33 mouse cellular contexts compared by ENCODE assay signal in the genomic region with DNA sequence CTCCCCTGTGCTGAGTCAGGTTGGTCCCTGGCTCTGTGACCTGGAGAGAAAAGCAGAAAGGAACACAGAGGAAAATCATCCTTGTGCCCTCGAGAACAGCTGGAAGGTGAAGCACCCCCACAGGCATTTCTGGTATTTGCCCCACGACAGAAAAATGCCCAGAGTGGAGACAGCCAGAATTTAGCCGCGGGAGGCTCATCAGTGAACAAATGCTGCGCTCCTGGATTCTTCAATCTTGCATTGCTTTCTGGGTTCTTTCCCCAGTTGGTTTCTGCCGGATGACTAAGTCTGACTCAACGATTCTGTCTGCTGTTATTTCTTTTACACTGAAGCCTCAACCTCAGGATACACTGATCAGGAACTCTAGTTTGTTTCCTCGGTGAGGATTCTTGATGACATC. TPM values are rescaled to one million over a fixed set of nuclear protein-coding genes. Genes with fewer than 3 reads are reported as not detected.
DNase-seq lines count a peak whose midpoint lies in the region; ATAC-seq and TF ChIP-seq lines count a peak whose summit lies in the region.
"Had no signal": no experiment of that assay in that cellular context is flagged by ENCODE, and none has a peak within 500 bp of the region (broad histone marks: within the 10 kb centered on the region; RNA-seq: fewer than 3 reads in every experiment).

No protein-coding gene starts in this region.

- H3K9me3 ChIP-seq in midbrain, embryonic 15.5 days, result no peaks in the 10 kb centered on the region
- no peaks in the 10 kb centered on the region for H3K9me3 ChIP-seq in liver, embryonic 12.5 days (replicated peaks)
- H3K9me3 ChIP-seq: embryonic facial prominence, embryonic 12.5 days; embryonic facial prominence, embryonic 15.5 days; forebrain, embryonic 12.5 days; forebrain, embryonic 15.5 days; heart, embryonic 12.5 days; heart, embryonic 15.5 days had no signal

- peak overlapping the region; percentile 58 for H3K27ac ChIP-seq in embryonic fibroblast, embryonic 13.5 days (ENCODE audit: insufficient read depth, low read length)
- H3K27ac ChIP-seq in midbrain, embryonic 15.5 days, result no peak overlapping the region
- no peak overlapping the region for H3K27ac ChIP-seq in liver, embryonic 12.5 days
- H3K27ac ChIP-seq: embryonic facial prominence, embryonic 12.5 days; embryonic facial prominence, embryonic 15.5 days; forebrain, embryonic 12.5 days; forebrain, embryonic 15.5 days; heart, embryonic 15.5 days; hindbrain, embryonic 14.5 days; hindbrain, postnatal 0 days had no signal

- no peak for TF ChIP-seq CTCF in embryonic fibroblast, embryonic 13.5 days (IDR thresholded peaks at IDR 0.05; ENCODE audit: borderline replicate concordance, insufficient read depth, low read length)

- peaks cover 2% of the 10 kb centered on the region; the same call in 1 of the 2 replicates for H3K4me1 ChIP-seq in embryonic fibroblast, embryonic 13.5 days (ENCODE audit: control insufficient read depth, insufficient read depth, low read length)
- peaks cover 17% of the 10 kb centered on the region for H3K4me1 ChIP-seq in midbrain, embryonic 15.5 days
- H3K4me1 ChIP-seq in liver, embryonic 12.5 days, result peaks cover 15% of the 10 kb centered on the region

- no peak for ATAC-seq in midbrain, embryonic 15.5 days (replicated peaks)
- no peak for ATAC-seq in liver, embryonic 12.5 days
- ATAC-seq: CD4-positive, CD25-positive, alpha-beta regulatory T cell, adult 4 months; forebrain, embryonic 15.5 days; hindbrain, postnatal 0 days; inflammation-experienced regulatory T-cells, adult 6 months; intestine, embryonic 16.5 days; Patski had no signal

- H3K36me3 ChIP-seq in midbrain, embryonic 15.5 days (replicated peaks), result no peaks in the 10 kb centered on the region
- H3K36me3 ChIP-seq in liver, embryonic 12.5 days, result no peaks in the 10 kb centered on the region
- H3K36me3 ChIP-seq: embryonic facial prominence, embryonic 12.5 days; embryonic facial prominence, embryonic 15.5 days; forebrain, embryonic 12.5 days; forebrain, embryonic 15.5 days; heart, embryonic 12.5 days; heart, embryonic 15.5 days had no signal

- no peak overlapping the region for H3K4me3 ChIP-seq in embryonic fibroblast, embryonic 13.5 days (ENCODE audit: insufficient read depth, low read length)
- no peak overlapping the region for H3K4me3 ChIP-seq in midbrain, embryonic 15.5 days
- H3K4me3 ChIP-seq in liver, embryonic 12.5 days, result no peak overlapping the region
- H3K4me3 ChIP-seq: embryonic facial prominence, embryonic 12.5 days; embryonic facial prominence, embryonic 15.5 days; erythroblast, embryonic 14.5 days; forebrain, embryonic 12.5 days; forebrain, embryonic 15.5 days; heart, embryonic 12.5 days; heart, embryonic 15.5 days had no signal

- DNase-seq in adrenal gland, postnatal 36 days, result peak; percentile 4 to 20
- DNase-seq in adrenal gland, postnatal 25 days, result no peak
- peak; percentile 78 for DNase-seq in 3T3-L1 (ENCODE audit: low read depth, low spot score)
- DNase-seq in Muller cell, postnatal 12 days (ENCODE audit: inconsistent ontology term), result peak; percentile 85
- DNase-seq in gastrocnemius, postnatal 25 days, result no peak
- DNase-seq: B cell, adult 2 months; cerebellum, adult 11-12 months; cerebellum, adult 9-11 months; cerebellum, postnatal 25 days; gastrocnemius, postnatal 10 days; heart, adult 18-20 months; heart, postnatal 10 days; heart, postnatal 36 days; kidney, adult 18-20 months; kidney, adult 9 months had no signal

- no peak overlapping the region for H3K4me2 ChIP-seq in midbrain, embryonic 15.5 days
- no peak overlapping the region for H3K4me2 ChIP-seq in liver, embryonic 12.5 days
- H3K4me2 ChIP-seq: embryonic facial prominence, embryonic 12.5 days; embryonic facial prominence, embryonic 15.5 days; forebrain, embryonic 12.5 days; forebrain, embryonic 15.5 days; heart, embryonic 12.5 days; heart, embryonic 15.5 days; hindbrain, embryonic 14.5 days had no signal

- no peak for TF ChIP-seq POLR2A in embryonic fibroblast, embryonic 13.5 days (IDR thresholded peaks at IDR 0.05; ENCODE audit: low read depth, low read length)

- no peak overlapping the region for H3K9ac ChIP-seq in midbrain, embryonic 15.5 days
- no peak overlapping the region for H3K9ac ChIP-seq in liver, embryonic 12.5 days
- H3K9ac ChIP-seq: embryonic facial prominence, embryonic 12.5 days; embryonic facial prominence, embryonic 15.5 days; forebrain, embryonic 12.5 days; forebrain, embryonic 15.5 days; heart, embryonic 12.5 days; heart, embryonic 15.5 days; hindbrain, embryonic 14.5 days had no signal

- H3K27me3 ChIP-seq in midbrain, embryonic 15.5 days (replicated peaks), result peaks cover 3% of the 10 kb centered on the region; the same call in 1 of the 2 replicates
- H3K27me3 ChIP-seq in liver, embryonic 12.5 days (replicated peaks), result peaks cover 4% of the 10 kb centered on the region
- H3K27me3 ChIP-seq: embryonic facial prominence, embryonic 12.5 days; embryonic facial prominence, embryonic 15.5 days; forebrain, embryonic 15.5 days; Patski had no signal

- 83% methylated on average over 8 of the region's 8 CpGs for WGBS in midbrain, embryonic 15.5 days
- WGBS in liver, embryonic 12.5 days (ENCODE audit: insufficient replicate concordance), result 61% methylated on average over 8 of the region's 8 CpGs

RNA-seq across cellular contexts. Expression of gene Arl1, which starts 2.5 kb away (rescaled TPM):
- 100 to 1,000 TPM; 102 to 109 TPM for total RNA-seq in adrenal gland, postnatal 36 days (2021)
- total RNA-seq in adrenal gland, postnatal 25 days (2021), result 89.0 and 97.2 TPM in 2 replicates
- polyA plus RNA-seq in embryonic fibroblast, embryonic 13.5 days (2011; ENCODE audit: insufficient read length, low read depth, missing spikeins), result 233 and 246 TPM in 2 replicates
- 10 to 100 TPM; 73.8 to 76.8 TPM for total RNA-seq in gastrocnemius, postnatal 25 days (2021)
- polyA plus RNA-seq in midbrain, embryonic 15.5 days (2015; fragmentation: Nextera tagmentation; extraction: Ambion mirVana), result 147 and 148 TPM in 2 replicates
- 75.3 and 77.7 TPM in 2 replicates for polyA plus RNA-seq in liver, embryonic 12.5 days (2016; fragmentation: Nextera tagmentation; extraction: Ambion mirVana)

RNA-seq across cellular contexts. Expression of gene Spic, which starts 43.4 kb away (rescaled TPM):
- 1 to 10 TPM in 1 of 2 experiments, under 1 TPM in 1; 0.66 to 2.0 TPM for total RNA-seq in adrenal gland, postnatal 36 days (2021)
- 2.4 and 2.5 TPM in 2 replicates for total RNA-seq in adrenal gland, postnatal 25 days (2021)
- not detected in 2 replicates for polyA plus RNA-seq in embryonic fibroblast, embryonic 13.5 days (2011; ENCODE audit: insufficient read length, low read depth, missing spikeins)
- total RNA-seq in gastrocnemius, postnatal 25 days (2021), result not detected
- not detected in 2 replicates for polyA plus RNA-seq in midbrain, embryonic 15.5 days (2015; fragmentation: Nextera tagmentation; extraction: Ambion mirVana)
- polyA plus RNA-seq in liver, embryonic 12.5 days (2016; fragmentation: Nextera tagmentation; extraction: Ambion mirVana), result 3.5 and 5.8 TPM in 2 replicates
- total RNA-seq: hindbrain, postnatal 0 days; MEL had no signal
- polyA plus RNA-seq: forebrain, embryonic 12.5 days; forebrain, embryonic 15.5 days; hindbrain, embryonic 11.5 days; hindbrain, postnatal 0 days; Patski had no signal

Comparison
In these comparisons a context has a peak if more than half of its experiments do, and no peak if none do; other contexts are left out.
1. DNase-seq: peak in adrenal gland, postnatal 36 days (2 of 2), 3T3-L1 (single experiment) and Muller cell, postnatal 12 days (single experiment); none in adrenal gland, postnatal 25 days (single experiment) and gastrocnemius, postnatal 25 days (single experiment).